Mouse (Mus musculus): ENCODE results near the gene Nme4.

The Nme4 gene

GRCm38 (mm10) chr17:26057787-26058567 is 37.4 kb downstream of the Nme4 start:
- DNase-seq, result no peak

- DNase-seq, result no peak
Observed at GRCm38 (mm10) chr17:26057278-26057677, 38.1 kb downstream of the Nme4 start.

- DNase-seq, result peak; percentile 21
Observed at GRCm38 (mm10) chr17:26055164-26055563, 40.2 kb downstream of the Nme4 start.

GRCm38 (mm10) chr17:26054133-26054845 is 41.1 kb downstream of the Nme4 start:
- no peak for DNase-seq

GRCm38 (mm10) chr17:26052706-26053105 is 42.7 kb downstream of the Nme4 start:
- DNase-seq, result no peak

- no peak for DNase-seq
Observed at GRCm38 (mm10) chr17:26052074-26052473, 43.3 kb downstream of the Nme4 start.

- no peak for DNase-seq
Observed at GRCm38 (mm10) chr17:26048118-26048517, 47.3 kb downstream of the Nme4 start.

- no peak for DNase-seq
Observed at GRCm38 (mm10) chr17:26046253-26046997, 49.0 kb downstream of the Nme4 start.

- DNase-seq, result no peak
Observed at GRCm38 (mm10) chr17:26045285-26045684, 50.1 kb downstream of the Nme4 start.

GRCm38 (mm10) chr17:26043249-26043636 is 52.2 kb downstream of the Nme4 start:
- DNase-seq, result peak; percentile 40

- no peak for DNase-seq
Observed at GRCm38 (mm10) chr17:26042599-26043248, 52.7 kb downstream of the Nme4 start.
